Mouse (Mus musculus) hindbrain, embryonic 10.5 days (tissue): ENCODE data around the gene Fam78b. TPM values are rescaled to one million over a fixed set of nuclear protein-coding genes. Genes with fewer than 3 reads are reported as not detected.

Experiments used
- DNase-seq: peaks from one replicate; pipeline ENCODE4 v3.0.0-alpha.2; 2017; ENCODE audit warnings: low spot score
- H3K27ac ChIP-seq: fragments of 300-500 bp; sonication (generic); 2 replicates; pipeline ENCODE4 v1.5.1; 2016; ENCODE audit warnings: mild to moderate bottlenecking, moderate library complexity
- H3K27me3 ChIP-seq: fragments of 300-500 bp; sonication (generic); 2 replicates; pipeline ENCODE4 v1.6.1; 2016; ENCODE audit warnings: mild to moderate bottlenecking; ENCODE audit not compliant: poor library complexity, insufficient read depth, severe bottlenecking
- H3K36me3 ChIP-seq: fragments of 300-500 bp; sonication (generic); 2 replicates; pipeline ENCODE4 v1.6.1; 2016; ENCODE audit warnings: mild to moderate bottlenecking, moderate library complexity
- H3K4me1 ChIP-seq: fragments of 300-500 bp; sonication (generic); replicated peaks from 2 replicates; pipeline ENCODE4 v1.6.1; 2016; ENCODE audit warnings: mild to moderate bottlenecking
- H3K4me3 ChIP-seq: fragments of 300-500 bp; sonication (generic); 2 replicates; pipeline ENCODE4 v1.5.1; 2016; ENCODE audit warnings: mild to moderate bottlenecking, moderate library complexity
- H3K9me3 ChIP-seq: fragments of 300-500 bp; sonication (generic); 2 replicates; pipeline ENCODE4 v1.6.1; 2016; ENCODE audit warnings: mild to moderate bottlenecking, moderate library complexity
- WGBS: fragments of 180-500 bp; shearing (Covaris S2); methylation state at CpG from one replicate; pipeline ENCODE4 v1.1.7; 2016; 5-methylcytosine and 5-hydroxymethylcytosine counted together
- polyA plus RNA-seq: library from polyadenylated mRNA; unstranded; fragments of >200 nt; fragmentation: Nextera tagmentation; extraction: Ambion mirVana; gene quantifications from 2 replicates; pipeline ENCODE4 v1.2.1, GENCODE M21; 2016

Fam78b gene
- polyA plus RNA-seq, 1 experiment from 2014 or later: 5.7 TPM

- peaks cover 21% of the 10 kb centered on the region for H3K4me1 ChIP-seq
- no peaks in the 10 kb centered on the region for H3K27me3 ChIP-seq
- 12% methylated on average over 4 of the region's 4 CpGs for WGBS
- H3K36me3 ChIP-seq: peaks cover 7% of the 10 kb centered on the region; the same call in 1 of the 2 replicates
- H3K27ac ChIP-seq: peak overlapping the region; percentile 4
- DNase-seq: peak; percentile 49
- no peak overlapping the region for H3K4me3 ChIP-seq
- H3K9me3 ChIP-seq: no peaks in the 10 kb centered on the region
Observed at GRCm38 (mm10) chr1:167082506-167083100, 81.4 kb downstream of the Fam78b start.

DNA sequence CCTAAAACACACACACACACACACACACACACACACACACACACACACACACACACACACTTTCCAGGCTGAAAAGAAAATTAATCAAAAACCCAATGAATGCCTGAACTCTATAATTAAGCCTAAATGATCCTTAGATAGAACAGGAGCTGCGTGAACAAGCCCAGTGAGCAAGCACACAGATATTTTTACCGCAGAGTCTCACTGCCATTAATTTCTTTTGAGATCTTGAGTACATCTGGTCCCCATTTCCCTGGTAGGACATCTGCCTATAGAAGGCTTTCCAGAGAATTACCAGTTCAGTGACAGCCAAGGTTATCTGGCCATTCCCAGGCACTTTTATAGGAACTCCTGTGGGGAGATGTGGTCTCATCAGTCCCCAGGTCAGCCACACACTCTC, 82.0 kb downstream of the Fam78b start:
- Histone ChIP-seq H3K27me3 (no peaks in the 10 kb centered on the region), H3K27ac (peak overlapping the region; percentile 4), H3K9me3 (no peaks in the 10 kb centered on the region), H3K4me3 (no peak overlapping the region), H3K4me1 (peaks cover 21% of the 10 kb centered on the region), H3K36me3 (peaks cover 7% of the 10 kb centered on the region; the same call in 1 of the 2 replicates)
- DNase-seq: no peak
- 80% methylated on average over 2 of the region's 2 CpGs for WGBS

DNA sequence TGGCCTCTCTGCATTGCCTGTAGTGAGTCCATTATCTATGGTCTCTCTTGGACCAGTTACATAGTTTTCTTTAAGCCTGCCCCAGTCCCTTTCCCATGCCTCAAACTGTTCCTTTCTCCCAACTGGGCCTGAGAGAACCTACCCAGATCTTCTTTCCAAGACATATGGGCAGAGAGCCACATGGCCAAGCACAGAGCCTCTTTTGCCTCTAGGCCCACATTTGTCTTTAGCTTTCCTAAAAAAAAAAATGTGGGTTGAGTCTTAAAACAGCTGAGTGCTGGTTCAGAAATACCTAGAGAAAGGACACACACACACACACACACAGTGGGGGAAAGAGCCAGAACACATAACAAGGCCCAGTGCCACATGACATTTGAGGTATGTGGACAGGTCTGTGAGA, 83.1 kb downstream of the Fam78b start:
- no peaks in the 10 kb centered on the region for H3K36me3 ChIP-seq
- no peak for DNase-seq
- H3K27me3 ChIP-seq: no peaks in the 10 kb centered on the region
- no peaks in the 10 kb centered on the region for H3K9me3 ChIP-seq
- no peak overlapping the region for H3K4me3 ChIP-seq
- H3K27ac ChIP-seq: no peak overlapping the region
- peaks cover 21% of the 10 kb centered on the region for H3K4me1 ChIP-seq

DNA sequence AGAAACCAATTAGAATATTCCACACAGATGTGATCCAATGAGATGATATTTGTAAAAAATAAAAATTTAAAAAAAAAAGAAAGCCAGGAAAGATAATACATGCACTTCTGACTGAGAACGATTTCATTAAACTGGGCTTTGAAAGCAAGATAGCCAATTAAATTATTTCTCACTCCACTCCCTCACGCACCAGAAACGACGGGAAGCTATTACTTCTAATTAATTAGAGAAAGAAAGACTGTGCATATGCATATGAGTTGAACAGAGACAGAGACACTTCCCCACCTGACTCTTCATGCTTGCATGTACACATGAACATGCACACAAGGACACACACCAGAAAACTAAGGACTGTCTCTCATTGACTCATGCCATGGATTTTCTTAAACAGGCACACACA, 84.2 kb downstream of the Fam78b start:
- Histone ChIP-seq H3K9me3 (no peaks in the 10 kb centered on the region), H3K4me3 (no peak overlapping the region), H3K27me3 (no peaks in the 10 kb centered on the region), H3K27ac (no peak overlapping the region), H3K4me1 (peaks cover 21% of the 10 kb centered on the region), H3K36me3 (no peaks in the 10 kb centered on the region)
- 81% methylated on average over 4 of the region's 4 CpGs for WGBS
- no peak for DNase-seq

- Histone ChIP-seq H3K4me1 (no peaks in the 10 kb centered on the region), H3K27ac (no peak overlapping the region), H3K36me3 (no peaks in the 10 kb centered on the region), H3K27me3 (no peaks in the 10 kb centered on the region), H3K4me3 (no peak overlapping the region), H3K9me3 (no peaks in the 10 kb centered on the region)
- no peak for DNase-seq
- 91% methylated on average over 6 of the region's 6 CpGs for WGBS
Observed at GRCm38 (mm10) chr1:167090466-167090865, 89.2 kb downstream of the Fam78b start.

GRCm38 (mm10) chr1:167093551-167093950, 92.3 kb downstream of the Fam78b start:
- Histone ChIP-seq H3K4me1 (no peaks in the 10 kb centered on the region), H3K4me3 (no peak overlapping the region), H3K9me3 (no peaks in the 10 kb centered on the region), H3K27me3 (no peaks in the 10 kb centered on the region), H3K36me3 (no peaks in the 10 kb centered on the region), H3K27ac (no peak overlapping the region)
- no peak for DNase-seq
- WGBS: 59% methylated on average over 3 of the region's 3 CpGs

GRCm38 (mm10) chr1:167094589-167095148, 93.5 kb downstream of the Fam78b start:
- H3K27ac ChIP-seq: no peak overlapping the region
- DNase-seq: no peak
- H3K27me3 ChIP-seq: no peaks in the 10 kb centered on the region

GRCm38 (mm10) chr1:167098741-167099140, 97.5 kb downstream of the Fam78b start:
- no peaks in the 10 kb centered on the region for H3K4me1 ChIP-seq
- no peak for DNase-seq
- H3K27ac ChIP-seq: no peak overlapping the region
- 93% methylated on average over 7 of the region's 7 CpGs for WGBS
- H3K4me3 ChIP-seq: no peak overlapping the region
- H3K36me3 ChIP-seq: no peaks in the 10 kb centered on the region
- no peaks in the 10 kb centered on the region for H3K9me3 ChIP-seq
- no peaks in the 10 kb centered on the region for H3K27me3 ChIP-seq

More at GRCm38 (mm10) chr1:167094589-167095148, 93.5 kb downstream of the Fam78b start:
- Histone ChIP-seq H3K9me3 (no peaks in the 10 kb centered on the region), H3K4me1 (no peaks in the 10 kb centered on the region), H3K36me3 (no peaks in the 10 kb centered on the region), H3K4me3 (no peak overlapping the region)
- 88% methylated on average over 10 of the region's 10 CpGs for WGBS

- no peak for DNase-seq
- H3K4me1 ChIP-seq: peaks cover 13% of the 10 kb centered on the region
- no peaks in the 10 kb centered on the region for H3K36me3 ChIP-seq
- H3K27me3 ChIP-seq: no peaks in the 10 kb centered on the region
- H3K4me3 ChIP-seq: no peak overlapping the region
- H3K27ac ChIP-seq: no peak overlapping the region
- H3K9me3 ChIP-seq: no peaks in the 10 kb centered on the region
- 92% methylated on average over 8 of the region's 8 CpGs for WGBS
Observed at GRCm38 (mm10) chr1:167102046-167102445, 100.8 kb downstream of the Fam78b start.

- Histone ChIP-seq H3K27me3 (no peaks in the 10 kb centered on the region), H3K4me3 (no peak overlapping the region), H3K4me1 (peaks cover 13% of the 10 kb centered on the region), H3K9me3 (no peaks in the 10 kb centered on the region), H3K27ac (no peak overlapping the region), H3K36me3 (no peaks in the 10 kb centered on the region)
- no peak for DNase-seq
- WGBS: 82% methylated on average over 9 of the region's 9 CpGs
Observed at GRCm38 (mm10) chr1:167102566-167102965, 101.3 kb downstream of the Fam78b start.

- Histone ChIP-seq H3K4me3 (no peak overlapping the region), H3K36me3 (no peaks in the 10 kb centered on the region), H3K27me3 (no peaks in the 10 kb centered on the region), H3K9me3 (no peaks in the 10 kb centered on the region), H3K27ac (peak overlapping the region; percentile 5; the same call in 1 of the 2 replicates), H3K4me1 (peaks cover 13% of the 10 kb centered on the region)
- DNase-seq: no peak
- WGBS: 43% methylated on average over 5 of the region's 5 CpGs
Observed at GRCm38 (mm10) chr1:167104956-167105626, 103.9 kb downstream of the Fam78b start.

GRCm38 (mm10) chr1:167105916-167106315, 104.7 kb downstream of the Fam78b start:
- H3K27me3 ChIP-seq: no peaks in the 10 kb centered on the region
- peaks cover 13% of the 10 kb centered on the region for H3K4me1 ChIP-seq
- H3K36me3 ChIP-seq: no peaks in the 10 kb centered on the region
- H3K4me3 ChIP-seq: no peak overlapping the region
- no peaks in the 10 kb centered on the region for H3K9me3 ChIP-seq
- no peak for DNase-seq
- no peak overlapping the region for H3K27ac ChIP-seq
- WGBS: 84% methylated on average over 4 of the region's 4 CpGs

GRCm38 (mm10) chr1:167108973-167109509, 107.8 kb downstream of the Fam78b start:
- Histone ChIP-seq H3K4me3 (no peak overlapping the region), H3K4me1 (peaks cover 13% of the 10 kb centered on the region), H3K36me3 (no peaks in the 10 kb centered on the region), H3K9me3 (no peaks in the 10 kb centered on the region), H3K27ac (no peak overlapping the region), H3K27me3 (no peaks in the 10 kb centered on the region)
- DNase-seq: no peak
- WGBS: 85% methylated on average over 8 of the region's 8 CpGs
